Mouse (Mus musculus) left cerebral cortex, postnatal 14 days (tissue): ENCODE data around the gene March6. TPM values are rescaled to one million over a fixed set of nuclear protein-coding genes. Genes with fewer than 3 reads are reported as not detected.
A peak's percentile ranks its signal among the peaks of the same experiment; 100 is the strongest.

Experiments used
- DNase-seq, 2 experiments: peaks; one replicate each; pipeline ENCODE4 v3.0.0; 2021 to 2022; ENCODE audit warnings: low spot score in 2 of 2, mixed read lengths in 1 of 2
- intact Hi-C: fragments of 180-260 bp; cut with DNase I; formaldehyde crosslinking; loops from one replicate; pipeline ENCODE4 v1.15.1; 2025
- long read RNA-seq, 2 experiments: library from polyadenylated mRNA; stranded (forward); transcript quantifications; one replicate each; pipeline ENCODE4 v2.0.0; 2021
- total RNA-seq, 2 experiments: library from RNA; stranded (reverse); gene quantifications; 2 replicates each; pipeline ENCODE4 v1.2.3; 2021

The March6 gene
- 100 to 1,000 TPM; 222 to 225 TPM for total RNA-seq
- long read RNA-seq, experiment 1, full-length matches to known transcripts, result 45 of 77 reads
- long read RNA-seq, experiment 1, partial matches to known transcripts, result 25 of 77 reads
- long read RNA-seq, experiment 1, other reads (novel, unspliced or antisense), result 7 of 77 reads
- long read RNA-seq, experiment 2, full-length matches to known transcripts, result 38 of 56 reads
- long read RNA-seq, experiment 2, partial matches to known transcripts, result 12 of 56 reads
- long read RNA-seq, experiment 2, other reads (novel, unspliced or antisense), result 6 of 56 reads

GRCm38 (mm10) chr15:31530659-31531445 is at the start of gene March6:
Gene March6, minus strand, starts transcription at chr15:31531053.
- intact Hi-C loops, result loop anchor here (2.0 to 5.0 kb wide), 2 partner anchors 41 to 56 kb away; no protein-coding TSS in a partner anchor

GRCm38 (mm10) chr15:31576076-31576475 is 45.2 kb upstream of the March6 start:
- intact Hi-C loops, result no loop called here
- DNase-seq, result no peak

More at GRCm38 (mm10) chr15:31530659-31531445, at the start of gene March6:
- DNase-seq, result peak; percentile 94 to 95

GRCm38 (mm10) chr15:31573692-31574091 is 42.8 kb upstream of the March6 start:
- intact Hi-C loops, result loop anchor here (5.0 kb wide), 1 partner anchor 41 kb away; the partner anchor contains the start of gene March6
- DNase-seq, result no peak

DNA sequence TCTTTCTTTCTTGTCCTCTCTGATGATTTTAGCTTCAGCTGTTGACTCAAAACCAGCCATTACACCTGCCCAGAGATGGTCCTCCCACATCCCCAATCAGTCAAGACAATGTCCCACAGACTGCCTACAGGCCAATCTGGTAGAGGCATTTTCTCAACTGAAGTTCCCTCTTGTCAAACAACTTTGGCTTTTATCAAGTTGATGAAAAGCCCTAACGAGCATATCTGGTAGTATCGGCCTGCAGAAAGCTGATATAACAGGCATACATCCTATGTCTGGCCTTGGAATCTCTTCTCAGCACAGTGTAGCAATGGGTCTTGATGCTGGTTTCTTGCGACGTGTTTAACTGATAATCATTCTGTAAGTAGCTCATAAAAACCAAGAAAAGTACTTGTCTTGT is 42.4 kb upstream of the March6 start:
- intact Hi-C loops, result loop anchor here (5.0 kb wide), 1 partner anchor 41 kb away; the partner anchor contains the start of gene March6
- DNase-seq, result no peak

DNA sequence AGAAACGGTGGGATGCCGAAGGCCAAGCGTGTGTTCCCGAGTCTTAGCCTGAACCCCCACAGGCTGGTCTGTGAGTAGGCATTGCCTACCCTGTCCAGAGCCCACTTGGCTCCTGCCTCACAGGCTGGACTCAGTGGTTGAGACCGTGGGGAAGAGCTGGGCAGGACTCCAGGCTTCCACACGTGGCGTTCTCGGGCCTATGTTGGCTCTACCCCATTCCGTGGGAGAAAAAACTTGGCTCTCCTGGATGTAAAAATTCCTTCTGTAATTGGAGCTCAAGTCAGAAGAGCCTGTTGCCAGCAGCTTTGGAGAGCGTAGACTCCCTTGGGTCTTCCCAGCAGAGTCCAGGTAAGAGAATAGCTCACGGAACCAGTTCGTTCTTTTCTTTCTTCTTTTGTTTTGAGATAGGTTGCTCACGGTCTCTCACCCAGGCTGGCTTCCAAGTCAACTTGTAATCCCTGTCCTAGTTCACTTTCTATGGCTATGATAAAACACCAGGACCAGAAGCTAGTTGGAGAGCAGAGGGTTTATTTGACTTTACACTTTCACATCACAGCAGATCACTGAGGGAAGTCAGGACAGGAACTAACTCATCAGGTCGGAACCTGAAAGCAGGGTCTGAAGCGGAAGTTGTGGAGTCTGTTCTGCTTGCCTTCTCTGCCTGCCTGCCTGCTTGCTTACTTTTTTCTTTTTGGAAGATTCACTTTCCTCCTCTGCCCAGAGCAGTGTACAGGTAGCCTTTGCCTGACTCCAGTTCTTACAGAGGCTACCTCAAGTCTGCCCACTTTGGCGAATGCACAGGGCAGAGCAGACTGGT is 41.3 kb upstream of the March6 start:
- intact Hi-C loops, result loop anchor here (5.0 kb wide), 1 partner anchor 40 kb away; the partner anchor contains the start of gene March6
- peak; percentile 45 to 65 for DNase-seq

DNA sequence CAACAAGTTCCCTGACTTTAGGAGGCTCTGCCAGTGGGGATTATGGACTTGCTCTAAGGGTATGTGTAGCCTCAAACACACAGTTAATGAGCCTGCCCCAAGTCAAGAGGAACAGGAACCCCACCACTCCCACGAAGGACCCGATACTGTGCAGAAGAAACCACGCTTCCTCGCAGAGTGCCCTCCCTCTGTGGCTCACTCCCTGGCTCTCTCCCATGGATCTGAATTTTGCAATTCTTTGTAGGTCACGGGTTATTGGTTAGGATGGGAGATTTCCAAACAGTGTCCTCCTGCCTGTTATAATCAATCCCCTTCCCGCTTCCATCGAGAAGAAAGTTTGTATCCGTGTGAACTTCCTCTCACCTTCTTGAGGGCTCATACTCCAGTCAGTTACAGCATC is 40.1 kb upstream of the March6 start:
- intact Hi-C loops, result loop anchor here (5.0 kb wide), 1 partner anchor 39 kb away; the partner anchor contains the start of gene March6
- no peak for DNase-seq

GRCm38 (mm10) chr15:31569325-31570022 is 38.6 kb upstream of the March6 start:
- intact Hi-C loops, result loop anchor here (5.0 kb wide), 1 partner anchor 37 kb away; the partner anchor contains the start of gene March6
- no peak for DNase-seq

- intact Hi-C loops, result no loop called here
- DNase-seq, result no peak
These were observed 37.7 kb upstream of the March6 start for GRCm38 (mm10) chr15:31568581-31568996.

- DNase-seq, result no peak
- intact Hi-C loops, result no loop called here
These were observed 36.6 kb upstream of the March6 start for GRCm38 (mm10) chr15:31567431-31567830.

DNA sequence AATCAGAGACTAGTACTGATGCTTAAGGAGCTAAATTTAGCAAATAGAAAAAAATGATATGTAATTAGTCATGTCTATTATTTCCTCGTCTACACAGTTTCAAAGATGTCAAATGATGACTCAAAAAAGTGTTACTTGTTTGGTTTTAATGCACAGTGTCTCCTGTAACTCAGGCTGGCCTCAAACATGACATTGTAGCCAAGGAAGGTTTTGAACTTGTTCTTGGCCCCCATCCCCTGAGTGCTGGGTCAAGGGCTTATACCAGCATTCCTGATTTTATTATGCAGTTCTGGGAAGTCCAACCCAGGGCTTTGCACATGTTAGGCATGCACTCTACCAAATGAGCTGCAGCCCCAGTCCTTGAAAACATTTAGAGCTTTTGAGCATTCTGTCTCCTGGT is 34.9 kb upstream of the March6 start:
- intact Hi-C loops, result no loop called here
- no peak for DNase-seq

DNA sequence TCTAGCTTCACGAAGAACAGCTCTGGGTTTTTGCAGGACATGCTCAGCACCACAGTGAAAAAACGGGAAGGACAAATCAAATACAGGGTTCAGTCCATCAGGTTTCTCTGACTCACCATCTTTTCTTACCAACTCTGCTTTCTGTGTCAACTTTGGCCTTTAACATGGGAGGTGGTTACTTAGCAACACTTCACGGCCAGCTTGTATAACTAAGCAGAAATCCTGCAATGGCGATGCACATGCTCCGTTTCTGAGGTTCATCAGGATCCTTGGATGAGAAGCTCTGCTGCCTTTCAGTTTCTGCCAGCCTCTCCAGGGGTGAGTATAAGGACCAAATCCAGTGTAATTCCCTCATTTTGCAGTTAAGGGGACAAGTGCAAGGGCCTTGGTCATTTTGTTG is 34.3 kb upstream of the March6 start, which contains the start of gene Cmbl:
Cmbl (plus strand) TSS at position 206 of the 400 bp plus-strand sequence.
- intact Hi-C loops, result no loop called here
- peak in 1 of 2 experiments; percentile 57 for DNase-seq

DNA sequence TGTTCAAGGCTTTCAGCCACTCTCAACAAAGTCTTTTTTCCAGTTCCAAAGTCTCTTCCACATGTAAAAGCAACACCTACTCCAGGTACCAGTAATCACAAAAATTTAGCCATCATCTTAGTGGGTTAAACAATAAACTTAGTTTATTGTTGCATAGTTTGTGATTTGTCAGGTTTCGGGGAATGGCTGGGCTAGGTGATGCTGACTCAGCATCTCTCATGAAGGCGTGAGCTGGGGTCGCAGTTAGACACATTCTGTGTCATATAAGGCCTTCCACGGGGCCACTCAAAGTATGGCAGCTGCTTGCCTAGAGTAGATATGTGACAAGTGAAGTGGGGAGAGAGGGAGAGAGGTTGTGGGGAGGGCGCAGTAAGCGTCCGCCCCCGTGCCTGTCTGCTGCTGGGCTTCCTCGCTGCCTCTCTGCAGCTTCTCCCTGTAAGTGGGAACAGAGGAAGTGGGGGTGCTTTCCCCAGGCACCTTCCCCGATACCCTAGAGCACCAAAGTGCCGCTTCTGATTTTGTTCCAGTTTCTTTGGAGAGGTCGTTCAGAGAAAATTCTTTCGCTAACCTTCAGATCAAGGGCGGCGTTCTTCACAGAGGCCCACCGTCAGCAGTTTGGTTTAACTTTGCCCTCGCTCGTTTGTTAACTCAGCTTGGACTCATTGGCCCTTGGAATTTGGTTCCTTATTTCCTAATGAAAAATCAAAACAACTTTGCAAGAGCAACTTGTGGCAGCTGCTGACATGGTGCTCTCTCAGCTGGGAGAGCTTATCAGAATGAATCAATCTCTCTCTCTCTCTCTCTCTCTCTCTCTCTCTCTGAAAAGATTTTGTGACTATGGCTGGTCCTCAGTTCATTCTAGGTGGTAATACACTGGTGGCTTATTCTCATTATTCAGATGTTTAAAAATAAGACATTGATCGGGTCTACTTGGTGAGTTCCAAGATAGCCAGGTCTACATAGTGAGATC is 33.0 kb upstream of the March6 start:
- DNase-seq, result no peak
- intact Hi-C loops, result no loop called here

DNA sequence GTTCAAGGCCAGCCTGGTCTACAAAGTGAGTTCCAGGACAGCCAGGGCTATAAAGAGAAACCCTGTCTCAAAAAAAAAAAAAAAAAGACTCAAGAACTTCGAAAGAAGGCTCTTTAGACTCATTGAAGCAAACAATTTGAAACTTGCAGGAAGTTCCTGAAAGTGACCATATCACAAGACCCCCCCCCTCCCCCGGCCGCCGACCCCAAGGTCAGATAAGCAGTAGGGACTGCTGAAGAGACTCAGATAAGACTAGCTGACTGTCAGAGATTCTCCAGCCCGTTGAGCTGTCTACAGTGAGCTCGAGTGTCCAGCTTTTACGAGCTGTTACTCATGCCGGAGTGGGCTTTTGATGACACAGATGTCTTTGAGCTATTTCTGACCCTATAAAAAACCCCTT is 32.0 kb upstream of the March6 start:
- intact Hi-C loops, result no loop called here
- DNase-seq, result no peak

GRCm38 (mm10) chr15:31561976-31562375 is 31.1 kb upstream of the March6 start:
- intact Hi-C loops, result no loop called here
- no peak for DNase-seq

GRCm38 (mm10) chr15:31561390-31561789 is 30.5 kb upstream of the March6 start:
- intact Hi-C loops, result no loop called here
- no peak for DNase-seq

DNA sequence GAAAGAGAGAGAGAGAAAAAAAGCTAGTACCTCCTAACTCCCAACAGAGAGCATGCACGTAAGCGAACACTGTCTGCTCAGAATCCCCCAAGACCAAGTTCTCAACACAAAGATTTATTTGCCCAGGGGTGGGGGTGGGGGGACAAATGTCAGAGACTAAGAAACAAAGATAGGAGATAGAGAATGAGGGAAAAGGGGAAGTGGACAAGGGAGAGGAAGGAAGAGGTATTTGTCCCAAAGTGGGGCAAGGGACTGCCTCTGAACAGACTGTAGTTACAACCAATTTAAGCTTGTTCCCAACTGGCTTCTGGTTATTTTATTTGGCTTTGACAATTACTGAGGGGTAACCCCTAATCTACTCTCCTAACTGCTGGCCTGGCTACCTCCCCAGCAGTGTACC is 24.0 kb upstream of the March6 start:
- no peak for DNase-seq
- intact Hi-C loops, result no loop called here

DNA sequence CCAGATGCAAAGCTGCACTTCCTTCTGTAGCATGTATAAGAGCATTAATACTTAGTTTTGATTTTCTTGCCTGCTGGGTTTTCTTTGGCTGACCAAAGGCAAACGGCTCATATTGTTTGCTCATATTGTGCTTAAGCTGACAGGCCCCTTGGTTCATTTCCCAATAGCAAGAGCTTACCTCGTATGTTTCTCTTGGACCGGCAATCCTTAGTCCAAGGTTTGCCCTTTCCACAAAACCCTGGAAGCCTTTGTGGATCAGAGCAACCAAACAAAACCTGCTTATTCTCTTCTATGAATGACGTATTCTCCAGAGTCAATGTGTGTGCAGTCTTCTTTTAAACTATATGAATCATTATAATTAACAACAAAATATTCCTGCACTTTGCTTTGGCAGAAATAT is 19.5 kb upstream of the March6 start:
- DNase-seq, result no peak
- intact Hi-C loops, result no loop called here

- intact Hi-C loops, result no loop called here
- DNase-seq, result no peak
These were observed 16.6 kb upstream of the March6 start for GRCm38 (mm10) chr15:31547421-31547820.
